Mouse (Mus musculus) adrenal gland, adult 2 months (tissue): ENCODE results near the gene P2ry4. TPM values are rescaled to one million over a fixed set of nuclear protein-coding genes. Genes with fewer than 3 reads are reported as not detected.

Experiments
- DNase-seq: peaks from one replicate; pipeline ENCODE4 v3.0.0; 2021
- long read RNA-seq: library from polyadenylated mRNA; stranded (forward); transcript quantifications from one replicate; pipeline ENCODE4 v2.0.0, GENCODE M21; 2021
- polyA plus RNA-seq: library from polyadenylated mRNA; depleted of rRNA; stranded (reverse); fragments of >200 nt; gene quantifications from 2 replicates; pipeline ENCODE4 v1.2.3, GENCODE M21; 2012; rRNA removed
- total RNA-seq, 2 experiments: library from RNA; stranded (reverse); gene quantifications; 2 replicates each; pipeline ENCODE4 v1.2.3; 2021

Gene P2ry4
- under 1 TPM in 1 of 2 experiments, not detected in 1; 0.09 TPM for total RNA-seq
- not detected in 2 replicates for polyA plus RNA-seq
- long read RNA-seq, result 0 reads

DNA sequence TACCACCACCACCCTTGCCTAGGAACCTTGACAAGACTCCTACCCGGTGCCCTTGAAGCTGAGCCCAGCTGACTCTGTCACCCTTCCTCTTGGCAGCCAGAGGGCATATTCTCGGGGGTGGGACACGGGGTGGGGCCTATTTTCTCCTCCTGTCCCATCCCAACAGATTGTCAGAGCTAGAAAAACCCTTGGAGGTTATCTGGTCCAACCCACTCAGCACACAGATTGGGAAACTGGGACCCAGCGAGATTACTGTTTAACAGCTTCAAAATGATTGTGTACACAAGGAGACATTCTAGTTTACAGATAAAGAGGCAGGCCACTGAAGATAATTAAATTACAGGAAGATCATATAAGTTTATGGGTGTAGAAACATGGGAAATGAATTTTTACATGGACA is at the start of gene P2ry4:
TSS of gene P2ry4 (minus strand) at position 79 of the 400 bp plus-strand sequence.
- no peak for DNase-seq

DNA sequence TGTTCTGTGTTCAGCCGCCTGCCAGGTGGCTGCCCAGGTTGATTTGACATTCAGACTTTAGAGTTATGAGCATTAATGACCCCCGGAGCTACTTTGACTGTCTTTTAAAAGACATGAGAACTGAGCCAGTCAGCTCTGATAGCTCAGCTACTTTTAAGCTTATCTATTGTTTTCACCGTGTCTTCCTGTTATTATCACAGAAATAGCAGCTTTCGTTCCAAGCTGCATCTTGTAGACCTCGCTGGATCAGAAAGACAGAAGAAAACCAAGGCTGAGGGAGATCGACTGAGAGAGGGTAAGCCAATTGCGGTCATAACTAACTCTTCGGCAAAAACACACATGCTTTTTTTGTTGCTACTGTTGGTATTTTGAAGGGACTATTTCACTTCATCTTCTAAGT is 43.8 kb upstream of the P2ry4 start:
- DNase-seq, result no peak

DNA sequence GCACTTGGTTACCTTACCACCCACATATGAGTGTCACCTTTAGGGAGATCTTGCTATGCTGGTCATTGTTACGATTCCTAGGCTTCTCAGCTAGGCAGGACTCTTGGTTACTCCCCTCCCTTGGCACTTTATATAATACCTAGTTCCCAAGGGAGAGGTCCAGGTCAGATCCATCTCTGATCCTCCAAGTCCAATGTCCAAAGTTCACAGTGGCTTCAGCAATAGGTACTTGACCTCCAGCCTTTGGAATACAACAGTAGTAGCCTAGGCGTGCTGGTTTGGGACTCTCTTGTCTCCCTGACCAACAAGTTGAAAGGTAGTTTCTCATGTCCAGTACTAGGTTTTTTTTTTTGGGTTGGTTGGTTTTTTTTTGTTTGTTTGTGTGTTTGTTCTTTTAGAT is 34.4 kb upstream of the P2ry4 start:
- DNase-seq, result no peak

DNA sequence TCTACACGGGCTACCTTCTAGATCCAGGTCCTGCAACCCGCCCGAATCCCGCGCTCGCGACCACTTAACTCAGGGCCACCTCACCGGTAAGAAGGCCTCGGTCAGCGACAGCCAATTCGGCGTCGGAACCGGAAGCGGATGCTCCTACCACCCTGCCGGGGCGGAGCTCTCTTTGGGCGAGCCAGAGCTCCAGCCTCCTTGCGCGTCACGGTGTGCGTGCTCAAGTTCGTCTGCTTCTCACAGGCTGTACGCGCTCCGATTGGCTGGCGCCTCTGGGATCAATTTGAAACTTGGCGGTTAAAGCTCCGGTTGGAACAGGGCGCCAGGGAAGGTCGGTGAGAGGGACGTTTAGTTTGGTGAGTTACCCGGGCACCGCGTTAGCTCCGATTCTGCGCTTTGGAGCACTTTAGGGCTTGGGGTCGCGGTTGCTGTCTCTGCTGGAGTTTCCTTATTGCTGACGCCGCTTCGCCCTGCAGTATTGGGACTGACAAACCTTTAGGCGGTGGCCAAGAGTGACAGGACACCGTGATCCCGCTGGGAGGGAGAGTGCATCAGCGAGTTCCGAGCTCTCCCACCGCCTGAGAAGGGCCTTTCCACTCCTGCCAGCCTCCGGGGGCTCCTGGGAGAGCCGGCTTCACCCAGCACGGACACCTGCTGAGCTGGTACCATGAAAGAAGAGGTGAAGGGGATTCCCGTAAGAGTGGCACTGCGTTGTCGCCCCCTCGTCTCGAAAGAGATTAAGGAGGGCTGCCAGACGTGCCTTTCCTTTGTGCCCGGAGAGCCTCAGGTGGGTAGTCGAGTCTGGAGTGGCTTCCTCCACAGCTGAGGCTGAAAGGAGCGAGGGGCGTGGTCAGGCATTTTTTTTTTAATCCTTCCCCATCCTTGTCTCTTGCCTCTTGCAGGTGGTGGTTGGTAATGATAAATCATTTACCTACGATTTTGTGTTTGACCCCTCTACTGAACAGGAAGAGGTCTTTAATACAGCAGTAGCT is 31.4 kb upstream of the P2ry4 start, which contains the start of gene Pdzd11:
TSS of gene Pdzd11 (minus strand) at position 767 of the 992 bp plus-strand sequence.
- DNase-seq, result peak; percentile 92

DNA sequence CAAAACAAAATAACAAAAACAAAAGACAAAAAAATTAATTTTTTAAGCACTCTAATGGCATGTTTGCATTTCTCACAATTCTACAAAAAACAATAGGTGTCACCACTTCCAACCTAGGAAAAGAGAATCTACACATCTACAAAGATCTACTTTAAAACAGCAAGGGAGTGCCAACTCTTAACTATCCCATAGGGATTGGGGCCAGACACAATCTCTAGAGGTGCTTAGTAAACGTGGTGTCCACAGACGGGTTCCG is 30.8 kb upstream of the P2ry4 start, which contains the start of gene Kif4:
TSS of gene Kif4 (plus strand) at position 192 of the 256 bp plus-strand sequence.
- DNase-seq, result no peak

DNA sequence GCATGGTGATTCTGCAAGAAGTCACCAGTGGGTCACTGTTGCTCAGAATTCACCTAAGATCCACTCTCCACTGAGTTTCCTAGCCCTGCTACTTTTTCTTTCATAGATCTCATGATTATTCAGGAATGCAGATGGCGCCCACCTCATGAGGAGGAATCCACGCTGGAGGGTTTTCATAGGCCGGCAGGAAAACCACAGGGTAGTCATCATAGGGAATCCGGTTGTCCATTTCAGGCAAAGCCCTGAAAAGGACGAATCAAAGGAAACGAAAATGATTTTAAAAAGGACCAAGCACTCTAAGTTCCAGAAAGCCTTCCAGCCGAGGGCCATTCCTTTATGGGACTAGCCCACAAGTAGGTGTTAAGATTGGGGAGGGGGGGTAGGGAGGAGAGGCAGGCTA is 30.5 kb upstream of the P2ry4 start:
- DNase-seq, result no peak

DNA sequence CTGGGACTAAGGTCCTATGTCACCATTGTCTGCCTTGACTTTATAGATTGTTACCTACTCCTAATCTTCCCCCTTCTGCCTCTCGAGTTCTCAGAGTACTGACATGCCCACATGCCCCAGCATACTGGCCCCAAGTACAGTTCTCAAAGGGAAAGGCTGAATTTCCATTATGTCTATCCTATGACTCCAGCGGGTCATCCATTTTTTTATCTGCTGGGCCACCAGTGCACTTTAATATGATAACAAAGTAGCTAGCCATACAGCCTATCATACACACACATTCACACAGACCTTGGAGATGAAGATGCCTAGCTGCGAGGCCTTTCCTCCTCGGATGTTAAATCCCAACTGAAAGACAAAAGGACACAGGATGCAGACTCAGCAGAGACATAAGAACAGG is 29.6 kb upstream of the P2ry4 start:
- no peak for DNase-seq

DNA sequence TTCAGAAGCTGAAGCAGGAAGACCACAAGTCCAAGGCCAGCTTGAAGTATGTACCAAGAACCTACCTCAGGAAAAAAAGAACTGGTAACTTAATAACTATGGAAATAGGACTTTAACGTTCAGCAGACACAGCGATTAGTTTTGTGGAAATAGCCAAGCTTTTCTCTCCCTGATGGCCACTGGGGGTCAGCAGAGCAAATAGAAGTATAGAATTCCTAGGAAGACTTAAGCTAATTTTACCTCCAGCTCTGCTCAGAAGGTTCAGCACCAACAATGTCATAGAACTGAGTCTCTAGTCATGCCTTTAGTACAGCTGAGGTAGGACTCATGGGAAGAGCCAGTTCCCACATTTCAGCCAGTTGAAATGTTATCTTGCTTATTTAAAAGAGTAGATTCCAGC is 26.7 kb upstream of the P2ry4 start:
- no peak for DNase-seq

DNA sequence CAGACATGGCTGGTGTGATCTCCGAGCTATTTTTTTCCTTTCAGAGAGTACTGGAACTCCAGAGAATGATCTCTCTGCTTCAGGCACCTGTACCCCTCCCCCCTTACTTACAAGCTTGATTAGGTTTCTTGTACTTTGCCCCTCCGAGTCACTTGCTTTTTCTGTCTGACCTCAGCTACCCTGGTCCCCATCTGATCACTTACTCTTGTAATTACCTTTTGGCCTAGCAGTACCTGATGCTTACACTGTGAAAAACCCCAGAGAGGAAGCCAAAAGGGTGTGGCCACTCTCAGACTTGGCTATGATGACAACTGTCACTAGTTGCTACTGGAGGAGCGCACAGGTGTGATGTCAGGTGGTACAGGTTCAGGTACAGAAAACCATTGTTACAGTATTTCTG is 23.8 kb upstream of the P2ry4 start:
- DNase-seq, result no peak

DNA sequence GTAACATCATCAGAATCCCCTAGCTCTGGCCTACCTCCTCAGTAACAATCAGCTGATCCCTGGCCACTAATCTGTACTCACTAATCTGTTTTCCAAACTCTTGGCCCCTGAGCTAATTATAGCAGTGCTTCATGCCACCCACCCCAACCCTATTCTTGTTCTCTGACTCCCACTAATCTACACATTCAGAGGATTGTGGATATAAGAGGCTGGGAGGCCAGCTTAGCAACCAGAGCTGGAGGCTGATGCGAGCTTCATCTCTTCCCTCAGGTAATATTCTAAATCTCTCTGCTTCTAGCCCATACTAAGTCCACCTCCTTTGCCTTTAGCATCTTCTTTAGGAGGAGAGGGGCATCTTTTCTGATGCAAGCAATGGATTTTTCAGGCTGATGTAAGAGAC is 10.6 kb upstream of the P2ry4 start, which contains the start of gene Arr3:
TSS of gene Arr3 (plus strand) at position 184 of the 400 bp plus-strand sequence.
- no peak for DNase-seq

DNA sequence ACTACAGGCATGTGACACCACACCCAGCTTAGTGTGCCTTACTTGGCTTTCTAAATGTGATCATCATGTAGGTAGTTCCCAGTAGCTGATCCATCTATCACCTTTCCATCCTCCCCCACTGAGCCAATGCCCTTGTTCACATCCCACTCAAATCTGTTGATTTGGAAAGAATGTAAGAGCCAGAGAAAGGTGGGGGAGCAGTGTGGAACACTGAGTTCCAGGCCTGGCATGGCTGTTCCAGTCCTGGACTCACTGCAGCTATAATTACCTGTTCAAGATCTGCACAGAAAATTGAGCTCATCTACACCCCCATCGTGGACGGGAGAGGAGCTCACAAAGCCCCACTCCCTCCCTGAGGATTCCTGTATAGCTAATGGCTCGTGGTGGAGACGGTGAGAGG is 5.1 kb upstream of the P2ry4 start:
- DNase-seq, result no peak

DNA sequence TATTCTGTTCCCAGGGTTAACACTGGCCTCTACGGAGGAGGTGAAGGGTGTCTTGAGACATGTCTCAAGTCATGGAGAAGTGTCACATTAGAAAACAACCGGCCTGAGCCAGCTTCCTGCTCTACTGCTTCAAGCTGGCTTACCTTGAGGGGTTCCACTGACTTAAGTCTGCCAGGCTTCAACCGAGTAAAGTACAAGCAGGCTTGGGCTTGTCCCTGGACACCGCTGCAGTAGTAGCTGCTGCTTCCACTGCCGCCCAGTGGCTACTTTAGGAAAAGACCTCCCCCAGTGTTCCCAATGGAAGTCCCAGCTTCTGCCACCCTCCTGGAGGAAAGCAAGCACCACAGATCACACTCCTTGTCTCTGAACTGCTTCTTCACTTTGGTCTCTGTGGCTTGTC is 2.8 kb upstream of the P2ry4 start:
- DNase-seq, result peak; percentile 41

DNA sequence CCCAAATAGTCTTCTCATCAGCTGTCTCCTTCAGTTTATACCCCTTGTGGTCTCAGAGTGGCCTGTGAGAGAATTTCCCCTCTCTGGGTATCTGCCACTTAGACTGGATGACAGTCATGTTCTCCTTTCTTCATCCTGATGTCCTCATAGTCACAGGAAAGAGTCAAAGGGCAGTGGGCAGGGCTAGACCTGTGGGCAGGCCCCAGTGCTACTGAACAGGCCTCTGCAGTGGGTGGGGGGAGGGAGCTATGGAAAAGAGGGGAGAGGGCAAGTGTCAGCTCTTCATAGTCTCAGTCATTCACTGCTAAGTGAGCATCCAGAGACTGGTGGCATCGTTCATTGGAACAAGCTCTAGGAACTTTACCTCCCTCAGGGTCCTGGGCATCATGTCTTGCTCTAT is 22.7 kb downstream of the P2ry4 start, which contains the start of gene Awat1:
TSS of gene Awat1 (plus strand) at position 301 of the 400 bp plus-strand sequence.
- DNase-seq, result no peak

DNA sequence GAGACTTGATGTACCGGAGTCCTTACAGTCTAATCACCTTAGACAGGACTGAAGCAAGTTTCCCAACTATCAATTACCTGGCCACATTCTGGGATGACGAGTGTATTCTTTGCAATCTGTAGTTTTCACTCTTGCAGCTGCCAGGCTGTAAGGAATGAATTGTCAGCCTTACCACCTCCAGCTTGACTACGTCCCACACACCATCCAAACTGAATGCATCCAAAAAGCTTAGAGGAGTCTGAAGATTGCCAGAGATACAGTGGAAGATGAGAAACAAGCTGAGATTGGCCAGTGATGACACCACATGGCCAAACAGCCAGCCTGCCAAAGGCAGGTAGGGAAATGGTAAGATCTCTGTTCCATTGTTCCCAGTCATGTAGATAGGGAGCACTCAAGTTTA is 29.0 kb downstream of the P2ry4 start:
- DNase-seq, result no peak

DNA sequence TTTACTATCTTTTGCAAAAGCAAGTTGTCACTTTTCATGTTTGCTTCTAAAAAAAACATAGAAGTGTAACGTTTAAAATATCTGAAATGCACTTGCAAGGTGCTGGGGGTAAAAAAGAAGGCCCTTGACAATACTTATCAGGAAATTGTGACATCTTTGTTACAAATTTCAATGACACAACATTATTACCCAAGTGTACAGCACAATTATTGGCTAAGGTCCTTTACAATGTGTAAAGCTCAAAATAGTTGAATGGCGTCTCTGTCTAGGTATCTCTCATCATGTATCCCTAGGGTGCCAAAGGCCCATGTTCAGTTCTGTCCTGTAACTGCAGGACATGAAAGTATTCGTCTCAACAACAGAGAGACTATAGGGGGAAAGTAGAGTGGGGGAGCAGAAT is 38.6 kb downstream of the P2ry4 start:
- DNase-seq, result no peak

Other genes starting within 250 kb of the P2ry4 start
- not detected for gene Otud6a, start 165.9 kb downstream of the P2ry4 start, total RNA-seq
- not detected in 2 replicates for gene Otud6a, start 165.9 kb downstream of the P2ry4 start, polyA plus RNA-seq
- gene Awat2, start 152.2 kb downstream of the P2ry4 start, total RNA-seq, result under 1 TPM; 0.40 to 0.83 TPM
- gene Awat2, start 152.2 kb downstream of the P2ry4 start, polyA plus RNA-seq, result 0.30 and 0.42 TPM in 2 replicates
- gene Igbp1, start 100.6 kb downstream of the P2ry4 start, total RNA-seq, result 10 to 100 TPM; 60.0 to 69.0 TPM
- gene Igbp1, start 100.6 kb downstream of the P2ry4 start, polyA plus RNA-seq, result 5.7 and 6.7 TPM in 2 replicates
- gene Dgat2l6, start 70.0 kb downstream of the P2ry4 start, total RNA-seq, result not detected
- gene Dgat2l6, start 70.0 kb downstream of the P2ry4 start, polyA plus RNA-seq, result not detected in 2 replicates
- gene Awat1, start 22.6 kb downstream of the P2ry4 start, total RNA-seq, result not detected
- not detected in 2 replicates for gene Awat1, start 22.6 kb downstream of the P2ry4 start, polyA plus RNA-seq
- gene Arr3, start 10.6 kb upstream of the P2ry4 start, total RNA-seq, result not detected
- gene Arr3, start 10.6 kb upstream of the P2ry4 start, polyA plus RNA-seq, result not detected in 2 replicates
- under 1 TPM; 0.35 to 0.86 TPM for gene Kif4, start 30.9 kb upstream of the P2ry4 start, total RNA-seq
- 0.03 and 0.20 TPM in 2 replicates for gene Kif4, start 30.9 kb upstream of the P2ry4 start, polyA plus RNA-seq
- 10 to 100 TPM; 57.9 to 58.0 TPM for gene Pdzd11, start 31.7 kb upstream of the P2ry4 start, total RNA-seq
- 10.4 and 10.6 TPM in 2 replicates for gene Pdzd11, start 31.7 kb upstream of the P2ry4 start, polyA plus RNA-seq
- under 1 TPM; 0.17 to 0.20 TPM for gene Gdpd2, start 135.0 kb upstream of the P2ry4 start, total RNA-seq
- gene Gdpd2, start 135.0 kb upstream of the P2ry4 start, polyA plus RNA-seq, result 0.60 and 0.86 TPM in 2 replicates
- 10 to 100 TPM; 33.3 to 48.6 TPM for gene Dlg3, start 172.9 kb upstream of the P2ry4 start, total RNA-seq
- gene Dlg3, start 172.9 kb upstream of the P2ry4 start, polyA plus RNA-seq, result 7.1 TPM in 2 replicates